Mouse (Mus musculus) CH12.LX (cell line): ENCODE results near the gene Abcb8.

Experiments
- BHLHE40 ChIP-seq: IDR thresholded peaks from 2 replicates; pipeline ENCODE4 v1.6.1; 2011; ENCODE audit warnings: mild to moderate bottlenecking, low read depth, low read length, improper control_type of control experiment
- CTCF ChIP-seq, 2 experiments: IDR thresholded peaks in 1 of 2; conservative IDR thresholded peaks in 1 of 2; 2 replicates each; pipeline ENCODE4 v1.5.1; 2011 to 2012; ENCODE audit warnings: low read depth in 2 of 2, low read length in 2 of 2, improper control_type of control experiment in 1 of 2, inconsistent platforms in 1 of 2, mild to moderate bottlenecking in 1 of 2, moderate library complexity in 1 of 2
- ELF1 ChIP-seq: IDR thresholded peaks from 2 replicates; pipeline ENCODE4 v1.6.1; 2014; ENCODE audit warnings: low read depth, mild to moderate bottlenecking, inconsistent platforms, low read length, improper control_type of control experiment
- EP300 ChIP-seq: IDR thresholded peaks from 2 replicates; pipeline ENCODE4 v1.6.1; 2011; ENCODE audit warnings: low read length, improper control_type of control experiment
- IRF4 ChIP-seq: IDR thresholded peaks from 2 replicates; pipeline ENCODE4 v1.6.1; 2014; ENCODE audit warnings: low read depth, mild to moderate bottlenecking, inconsistent platforms, low read length, improper control_type of control experiment
- KAT2A ChIP-seq: IDR thresholded peaks from 2 replicates; pipeline ENCODE4 v1.6.1; 2012; ENCODE audit warnings: low read length, improper control_type of control experiment, inconsistent platforms; ENCODE audit not compliant: insufficient replicate concordance
- POLR2A ChIP-seq: IDR thresholded peaks from 2 replicates; pipeline ENCODE4 v1.6.1; 2011; ENCODE audit warnings: low read depth, mild to moderate bottlenecking, improper control_type of control experiment, low read length
- POLR2AphosphoS2 ChIP-seq: IDR thresholded peaks from 2 replicates; pipeline ENCODE4 v1.6.1; 2011; ENCODE audit warnings: low read depth, low read length, improper control_type of control experiment
- USF1 ChIP-seq: IDR thresholded peaks from 2 replicates; pipeline ENCODE4 v1.6.1; 2014; ENCODE audit warnings: low read depth, mild to moderate bottlenecking, inconsistent platforms, low read length, improper control_type of control experiment
- USF2 ChIP-seq: conservative IDR thresholded peaks from 2 replicates; pipeline ENCODE4 v1.6.1; 2011; ENCODE audit warnings: low read depth, low read length, improper control_type of control experiment

DNA sequence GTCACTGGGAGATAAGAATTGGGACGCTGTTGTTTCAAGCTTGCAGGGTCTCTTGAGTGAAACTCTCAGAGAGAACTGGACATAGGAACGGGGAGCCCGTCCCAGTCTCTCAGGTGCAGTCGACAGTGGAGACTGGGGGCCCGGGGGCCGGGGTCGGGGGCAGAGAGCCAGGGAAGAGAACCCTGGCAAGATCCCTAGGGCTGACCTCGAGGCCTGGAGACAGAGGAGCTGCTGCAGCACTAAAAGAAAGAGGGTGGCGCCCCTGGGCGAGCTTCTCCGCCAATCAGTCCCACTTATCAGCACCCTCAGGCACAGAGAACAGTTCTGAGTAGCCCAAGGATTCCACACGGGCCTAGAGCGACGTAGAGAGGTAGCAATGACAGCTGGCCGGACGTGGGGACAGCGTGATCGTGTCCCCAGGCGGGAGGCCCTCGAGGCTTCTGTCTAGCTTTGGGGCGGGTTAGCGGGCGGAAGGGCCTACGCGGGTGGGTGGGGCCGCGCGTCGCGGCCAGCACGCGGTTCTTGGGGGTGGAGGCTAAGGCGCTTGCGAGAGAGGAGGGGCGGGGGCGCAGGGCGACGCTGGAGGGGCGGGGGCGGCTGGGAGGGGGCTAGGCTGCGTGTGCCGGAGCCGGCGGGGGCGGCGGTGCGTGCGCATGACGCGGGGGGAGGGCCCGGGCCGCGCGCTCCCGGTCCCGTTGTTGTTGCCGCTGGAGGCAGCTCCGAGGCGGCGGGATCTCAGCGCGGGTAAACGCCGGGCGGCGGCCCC, 58.0 kb downstream of the Abcb8 start:
- 0 out of 2 replicates have a peak, but pooled peaks have one; percentile 40 for TF ChIP-seq POLR2AphosphoS2
- no peak for TF ChIP-seq IRF4
- TF ChIP-seq KAT2A = no peak
- no peak for TF ChIP-seq CTCF (conservative IDR thresholded peaks at IDR 0.05 in 1 of 2, IDR thresholded peaks at IDR 0.05 in 1 of 2; ENCODE audit: low read depth in 2 of 2, low read length in 2 of 2)
- no peak for TF ChIP-seq USF1
- peak; percentile 60; the same call in 1 of the 2 replicates for TF ChIP-seq BHLHE40
- TF ChIP-seq ELF1 = peak; percentile 58
- peak; percentile 88 for TF ChIP-seq POLR2A
- no peak for TF ChIP-seq EP300
- no peak for TF ChIP-seq USF2
